Mouse (Mus musculus) hindbrain, embryonic 15.5 days (tissue): ENCODE measurements at regions not wholly inside any gene's neighbourhood (a gene's known extent, or its start where the extent isn't known, plus 50 kb on each side); places are given as distances from the start of the nearest gene placed in this dataset.

Source experiments
- ATAC-seq: fragments of 200-750 bp; cut with Nextera tagmentation; 2 replicates; pipeline ENCODE4 v1.8.0; 2017; ENCODE audit warnings: low read depth, moderate number of reproducible peaks, moderate TSS enrichment; ENCODE audit not compliant: low FRiP score
- H3K27ac ChIP-seq: fragments of 300-500 bp; sonication (generic); replicated peaks from 2 replicates; pipeline ENCODE4 v1.5.1; 2015; ENCODE audit warnings: mild to moderate bottlenecking, inconsistent platforms
- H3K27me3 ChIP-seq: fragments of 300-500 bp; sonication (generic); 2 replicates; pipeline ENCODE4 v1.6.1; 2015; ENCODE audit warnings: control low read depth, inconsistent platforms
- H3K36me3 ChIP-seq: fragments of 300-500 bp; sonication (generic); 2 replicates; pipeline ENCODE4 v1.6.1; 2015; ENCODE audit warnings: control low read depth, inconsistent platforms
- H3K4me1 ChIP-seq: fragments of 300-500 bp; sonication (generic); replicated peaks from 2 replicates; pipeline ENCODE4 v1.6.1; 2015; ENCODE audit warnings: control low read depth, inconsistent platforms
- H3K4me2 ChIP-seq: fragments of 300-500 bp; sonication (generic); 2 replicates; pipeline ENCODE4 v1.6.1; 2015; ENCODE audit warnings: moderate library complexity, mild to moderate bottlenecking, inconsistent platforms
- H3K4me3 ChIP-seq: fragments of 300-500 bp; sonication (generic); 2 replicates; pipeline ENCODE4 v1.5.1; 2015; ENCODE audit warnings: mild to moderate bottlenecking, inconsistent platforms
- H3K9ac ChIP-seq: fragments of 300-500 bp; sonication (generic); 2 replicates; pipeline ENCODE4 v1.6.1; 2015; ENCODE audit warnings: inconsistent platforms
- H3K9me3 ChIP-seq: fragments of 300-500 bp; sonication (generic); 2 replicates; pipeline ENCODE4 v1.6.1; 2016; ENCODE audit warnings: control low read depth, inconsistent platforms
- WGBS: fragments of 180-500 bp; shearing (Covaris S2); methylation state at CpG from one replicate; pipeline ENCODE4 v1.1.7; 2015; 5-methylcytosine and 5-hydroxymethylcytosine counted together

- no peaks in the 10 kb centered on the region for H3K27me3 ChIP-seq
- no peaks in the 10 kb centered on the region for H3K9me3 ChIP-seq
- H3K4me3 ChIP-seq, result no peak overlapping the region
- no peak overlapping the region for H3K4me2 ChIP-seq
- H3K9ac ChIP-seq, result no peak overlapping the region
- ATAC-seq, result no peak
- H3K27ac ChIP-seq, result no peak overlapping the region
- H3K36me3 ChIP-seq, result no peaks in the 10 kb centered on the region
- H3K4me1 ChIP-seq, result peaks cover 16% of the 10 kb centered on the region
- 32% methylated on average over 1 of the region's 1 CpGs for WGBS
Measured at GRCm38 (mm10) chr7:133204485-133204884, 80.3 kb upstream of the Ctbp2 start.

DNA sequence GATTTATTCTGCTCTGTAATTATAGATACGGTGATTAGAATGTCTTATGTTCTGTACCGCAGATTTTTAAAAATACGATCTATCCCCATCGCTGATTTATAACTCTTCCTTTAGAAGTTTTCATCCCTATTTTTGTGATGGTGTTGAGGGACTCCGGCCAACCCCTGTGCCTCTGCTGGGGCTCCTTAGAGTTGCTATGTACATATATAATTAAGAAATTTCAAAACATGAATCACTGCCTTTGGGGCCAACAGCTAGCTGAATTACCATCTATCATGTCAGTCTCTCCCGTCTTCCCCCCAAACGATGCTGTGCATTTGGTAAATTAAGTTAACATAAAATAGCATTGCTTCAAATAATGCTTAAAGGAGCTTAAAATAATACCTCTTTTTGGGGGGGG lies 79.8 kb upstream of the Ctbp2 start:
- Histone ChIP-seq H3K4me2 (no peak overlapping the region), H3K27ac (no peak overlapping the region), H3K27me3 (no peaks in the 10 kb centered on the region), H3K9me3 (no peaks in the 10 kb centered on the region), H3K36me3 (no peaks in the 10 kb centered on the region), H3K4me1 (peaks cover 21% of the 10 kb centered on the region), H3K4me3 (no peak overlapping the region), H3K9ac (no peak overlapping the region)
- WGBS, result 63% methylated on average over 7 of the region's 7 CpGs
- no peak for ATAC-seq

DNA sequence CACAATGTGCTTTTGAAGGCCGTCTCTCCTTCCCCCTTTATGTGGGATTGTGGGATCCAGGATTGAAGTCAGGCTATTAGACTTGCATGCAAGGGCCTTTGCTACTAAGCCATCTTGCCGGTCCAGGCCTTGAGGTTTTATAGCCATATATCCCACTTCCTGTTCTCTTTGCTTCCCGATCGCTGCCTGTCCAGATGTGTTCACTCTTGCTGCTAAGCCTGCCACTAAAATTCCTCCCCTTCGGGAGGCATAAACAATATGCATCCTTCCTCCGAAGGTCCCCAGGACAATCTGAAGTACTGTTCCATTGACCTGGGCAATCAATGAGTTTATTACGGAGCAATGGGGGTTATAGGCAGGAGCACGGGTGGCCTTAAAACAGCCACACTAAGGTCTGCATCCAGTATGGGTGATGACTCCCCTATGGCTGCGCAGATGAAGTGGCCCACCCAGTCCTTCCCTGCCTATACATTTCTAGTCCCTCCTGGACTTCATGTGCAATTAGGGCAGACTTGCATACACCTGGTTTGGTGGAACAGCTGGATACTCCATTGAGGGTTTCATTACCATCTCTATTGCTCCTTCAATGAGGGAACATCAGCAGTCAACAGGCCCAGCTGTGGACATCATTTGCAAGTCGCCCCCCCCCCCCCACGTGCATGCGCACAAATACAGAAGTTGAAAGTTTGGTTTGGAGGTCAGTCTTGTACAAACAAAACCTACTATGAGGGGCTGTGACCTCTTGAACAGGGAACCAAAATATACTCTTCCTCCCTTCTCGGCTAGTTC lies 78.1 kb upstream of the Ctbp2 start:
- H3K4me2 ChIP-seq, result no peak overlapping the region
- H3K36me3 ChIP-seq, result no peaks in the 10 kb centered on the region
- H3K9ac ChIP-seq, result no peak overlapping the region
- peaks cover 21% of the 10 kb centered on the region for H3K4me1 ChIP-seq
- ATAC-seq, result no peak
- H3K27me3 ChIP-seq, result no peaks in the 10 kb centered on the region
- 81% methylated on average over 13 of the region's 13 CpGs for WGBS
- no peak overlapping the region for H3K27ac ChIP-seq
- H3K4me3 ChIP-seq, result no peak overlapping the region
- no peaks in the 10 kb centered on the region for H3K9me3 ChIP-seq

- Histone ChIP-seq H3K36me3 (no peaks in the 10 kb centered on the region), H3K9ac (no peak overlapping the region), H3K9me3 (no peaks in the 10 kb centered on the region), H3K4me2 (no peak overlapping the region), H3K4me3 (no peak overlapping the region), H3K27ac (no peak overlapping the region), H3K27me3 (no peaks in the 10 kb centered on the region), H3K4me1 (peaks cover 10% of the 10 kb centered on the region)
- WGBS, result 60% methylated on average over 4 of the region's 4 CpGs
- no peak for ATAC-seq
Measured at GRCm38 (mm10) chr7:133199046-133199445, 74.9 kb upstream of the Ctbp2 start.

- Histone ChIP-seq H3K9me3 (no peaks in the 10 kb centered on the region), H3K27ac (no peak overlapping the region), H3K9ac (no peak overlapping the region), H3K36me3 (no peaks in the 10 kb centered on the region), H3K27me3 (0 out of 2 replicates have a peak, but pooled peaks cover 3% of the 10 kb centered on the region), H3K4me1 (peaks cover 19% of the 10 kb centered on the region; the same call in 1 of the 2 replicates), H3K4me3 (no peak overlapping the region), H3K4me2 (no peak overlapping the region)
- WGBS, result 40% methylated on average over 7 of the region's 7 CpGs
- no peak for ATAC-seq
Measured at GRCm38 (mm10) chr7:133189880-133190462, 65.8 kb upstream of the Ctbp2 start.

DNA sequence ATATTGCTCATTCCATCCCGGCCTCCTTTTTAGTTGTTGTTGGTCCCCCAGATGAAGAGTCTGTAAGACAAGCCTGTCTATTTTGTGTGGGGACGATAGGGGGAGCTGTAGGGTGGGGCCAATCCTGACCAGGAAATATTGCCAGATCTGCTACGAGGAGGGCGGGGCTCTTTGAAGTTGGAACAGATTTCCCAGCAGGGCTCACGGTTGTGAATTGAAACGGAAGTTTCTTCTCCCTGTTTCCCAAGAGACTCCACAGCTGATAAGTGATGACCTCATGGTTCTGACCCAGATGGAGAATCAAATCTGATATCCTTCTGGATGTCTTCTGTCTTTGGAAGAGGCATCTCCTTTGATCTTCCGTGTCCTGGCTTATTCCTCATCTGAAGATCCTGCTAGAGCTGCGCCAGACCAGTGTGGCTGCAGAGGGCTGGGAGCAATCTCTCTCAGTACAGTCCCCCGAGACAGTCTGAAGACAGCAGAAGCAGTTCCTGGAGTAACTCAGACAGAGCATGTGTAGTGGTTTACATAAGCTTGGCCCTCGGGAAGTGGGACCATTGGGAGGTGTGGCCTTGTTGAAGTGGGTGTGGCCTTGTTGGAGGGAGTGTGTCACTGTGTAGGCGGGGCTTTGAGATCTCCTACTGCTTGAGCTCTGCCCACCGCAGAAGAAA lies 61.9 kb upstream of the Ctbp2 start:
- Histone ChIP-seq H3K27me3 (no peaks in the 10 kb centered on the region), H3K4me1 (peaks cover 23% of the 10 kb centered on the region; the same call in 1 of the 2 replicates), H3K9me3 (no peaks in the 10 kb centered on the region), H3K9ac (no peak overlapping the region), H3K27ac (peak overlapping the region; percentile 71), H3K36me3 (no peaks in the 10 kb centered on the region), H3K4me3 (no peak overlapping the region), H3K4me2 (peak overlapping the region; percentile 41)
- WGBS, result 16% methylated on average over 12 of the region's 12 CpGs
- ATAC-seq, result peak; percentile 65; the same call in 1 of the 2 replicates

- peak overlapping the region; percentile 41 for H3K4me2 ChIP-seq
- WGBS, result 49% methylated on average over 16 of the region's 16 CpGs
- H3K9me3 ChIP-seq, result no peaks in the 10 kb centered on the region
- peak overlapping the region; percentile 29 for H3K4me3 ChIP-seq
- H3K27ac ChIP-seq, result peak overlapping the region; percentile 58; the same call in 1 of the 2 replicates
- peak; percentile 77 for ATAC-seq
- H3K36me3 ChIP-seq, result no peaks in the 10 kb centered on the region
- H3K27me3 ChIP-seq, result no peaks in the 10 kb centered on the region
- no peak overlapping the region for H3K9ac ChIP-seq
- peaks cover 23% of the 10 kb centered on the region; the same call in 1 of the 2 replicates for H3K4me1 ChIP-seq
Measured at GRCm38 (mm10) chr7:133184905-133185594, 60.9 kb upstream of the Ctbp2 start.

DNA sequence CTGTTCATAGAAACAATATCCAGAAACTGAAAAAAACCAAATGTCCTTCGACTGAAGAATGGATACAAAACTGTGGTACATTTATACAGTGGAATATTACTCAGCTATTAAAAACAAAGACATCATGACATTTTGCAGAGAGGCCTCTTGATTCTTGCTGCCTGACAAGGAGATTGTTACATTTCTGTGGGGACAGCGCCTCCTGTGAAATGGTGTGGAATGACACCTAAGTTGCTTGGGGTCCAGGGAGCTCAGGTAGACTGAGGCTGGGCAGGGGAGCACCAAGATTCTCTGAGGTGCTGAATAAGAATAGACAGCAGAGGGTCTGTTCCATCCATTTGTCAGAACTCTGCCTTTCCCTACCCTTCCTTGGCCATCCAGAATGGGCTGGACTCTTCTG lies 57.2 kb upstream of the Ctbp2 start:
- no peaks in the 10 kb centered on the region for H3K9me3 ChIP-seq
- no peak overlapping the region for H3K9ac ChIP-seq
- no peak overlapping the region for H3K27ac ChIP-seq
- H3K4me3 ChIP-seq, result no peak overlapping the region
- ATAC-seq, result no peak
- H3K4me2 ChIP-seq, result no peak overlapping the region
- H3K36me3 ChIP-seq, result no peaks in the 10 kb centered on the region
- WGBS, result 59% methylated on average over 2 of the region's 2 CpGs
- no peaks in the 10 kb centered on the region for H3K27me3 ChIP-seq
- H3K4me1 ChIP-seq, result peaks cover 27% of the 10 kb centered on the region

DNA sequence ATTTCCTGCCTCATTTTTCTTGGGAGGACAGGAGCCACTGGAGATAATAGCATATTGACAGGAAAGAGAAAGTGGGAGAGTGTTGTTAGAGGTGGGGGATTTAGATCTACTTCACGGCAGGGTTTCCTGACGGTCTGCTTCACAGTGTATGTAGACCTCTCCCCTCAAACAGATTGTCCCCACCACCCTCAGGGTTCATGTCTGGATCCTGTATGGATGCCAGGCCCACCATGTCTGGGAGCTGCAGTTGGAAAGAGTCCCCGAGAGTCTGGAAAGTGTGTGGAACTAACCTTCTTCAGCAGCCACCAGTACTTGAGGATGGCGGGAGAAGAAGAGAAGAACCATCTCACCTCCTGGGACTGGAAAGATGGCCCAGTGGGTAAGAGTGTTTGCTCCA lies 53.0 kb upstream of the Ctbp2 start:
- ATAC-seq, result no peak
- Histone ChIP-seq H3K27me3 (no peaks in the 10 kb centered on the region), H3K4me2 (no peak overlapping the region), H3K36me3 (no peaks in the 10 kb centered on the region), H3K4me3 (no peak overlapping the region), H3K9ac (no peak overlapping the region), H3K4me1 (peaks cover 10% of the 10 kb centered on the region), H3K27ac (no peak overlapping the region), H3K9me3 (no peaks in the 10 kb centered on the region)
- 72% methylated on average over 4 of the region's 4 CpGs for WGBS

DNA sequence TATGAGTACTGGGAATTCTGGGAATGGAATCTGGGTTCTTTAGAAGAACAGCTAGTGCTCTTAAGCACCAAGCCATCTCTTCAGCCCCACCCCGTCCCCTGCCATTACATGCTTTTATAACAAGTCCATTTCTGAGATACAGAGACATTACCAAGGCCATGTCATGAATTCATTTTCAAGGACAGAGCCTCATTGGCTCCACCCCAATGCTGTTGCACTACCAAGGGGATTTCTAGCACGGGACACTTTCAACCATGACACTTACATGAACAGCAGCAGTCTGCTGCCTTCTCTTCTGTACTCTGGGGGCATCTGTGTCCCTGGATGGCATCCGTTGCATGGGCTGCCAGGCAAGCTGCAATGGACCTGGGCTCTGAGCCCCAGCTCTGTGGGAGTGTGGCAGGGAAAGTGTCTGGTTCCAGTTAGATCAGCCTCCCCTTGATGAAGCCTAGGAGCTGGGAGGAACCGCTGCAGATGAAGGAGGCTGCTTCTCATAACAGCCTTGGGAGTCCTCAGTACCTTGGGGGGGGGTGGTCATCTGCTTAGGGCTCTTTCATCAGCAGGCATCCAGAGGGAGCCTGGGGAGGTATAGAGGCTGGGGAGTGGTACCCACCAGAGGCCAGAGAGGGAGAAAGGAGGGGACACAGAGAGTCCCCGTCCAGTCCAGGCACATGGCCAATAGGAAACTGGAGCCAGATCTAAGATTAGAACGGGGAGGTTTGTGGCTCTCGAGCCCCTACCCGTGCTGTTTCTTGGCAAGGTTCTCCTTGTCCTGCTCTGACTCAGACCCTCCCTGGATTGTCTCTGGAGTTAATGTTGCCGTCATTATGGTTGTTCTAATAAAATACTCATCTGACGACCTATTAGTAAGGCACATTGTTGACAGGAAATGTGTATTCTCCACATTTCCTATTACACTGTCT lies 52.4 kb upstream of the Ctbp2 start:
- Histone ChIP-seq H3K27ac (no peak overlapping the region), H3K27me3 (no peaks in the 10 kb centered on the region), H3K9me3 (no peaks in the 10 kb centered on the region), H3K4me2 (no peak overlapping the region), H3K4me1 (peaks cover 10% of the 10 kb centered on the region), H3K36me3 (no peaks in the 10 kb centered on the region), H3K4me3 (no peak overlapping the region), H3K9ac (no peak overlapping the region)
- no peak for ATAC-seq
- WGBS, result 53% methylated on average over 10 of the region's 10 CpGs
